Mouse (Mus musculus) spleen, adult 2 months (tissue): ENCODE data around the gene Bcar3.

Source experiments
- CTCF ChIP-seq: fragments of 200-500 bp; IDR thresholded peaks from 2 replicates; pipeline ENCODE4 v1.5.1; 2011; ENCODE audit warnings: mild to moderate bottlenecking, inconsistent platforms; ENCODE audit not compliant: insufficient read depth, insufficient read length, insufficient replicate concordance; ENCODE audit errors: extremely low read depth
- POLR2A ChIP-seq: fragments of 200-500 bp; IDR thresholded peaks from 2 replicates; pipeline ENCODE4 v1.6.1; 2011; ENCODE audit warnings: low read depth, low read length, inconsistent platforms

DNA sequence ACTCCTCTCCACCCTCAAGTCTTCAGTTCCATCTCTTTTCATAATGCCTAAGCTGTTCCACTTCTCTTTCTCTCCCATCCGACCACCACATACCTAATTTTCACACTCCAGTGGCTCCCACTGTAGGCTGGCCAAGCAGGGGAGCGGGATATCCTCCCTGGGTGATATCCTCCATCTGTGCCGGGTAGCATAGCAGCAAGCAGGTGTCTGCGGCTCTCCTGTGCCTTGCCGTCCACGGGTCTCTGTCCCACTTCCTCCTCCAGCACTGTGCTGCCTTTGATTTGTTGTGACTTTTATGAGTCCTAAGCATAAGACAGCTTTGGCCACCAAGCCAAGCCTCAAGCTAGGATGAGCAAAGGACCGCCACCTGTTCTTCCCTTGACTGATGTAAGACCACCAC, 103.5 kb downstream of the Bcar3 start:
- no peak for TF ChIP-seq CTCF
- TF ChIP-seq POLR2A = no peak
